Mouse (Mus musculus) hindbrain, embryonic 10.5 days (tissue): Measurements from ENCODE around the gene Hap1. TPM values are rescaled to one million over a fixed set of nuclear protein-coding genes. Genes with fewer than 3 reads are reported as not detected.
"Not testable (repeated sequence)": the region's sequence is repeated elsewhere in the genome, so short reads cannot be mapped to it uniquely, and the experiment has no call there.

Experiments
- DNase-seq: peaks from one replicate; pipeline ENCODE4 v3.0.0-alpha.2; 2017; ENCODE audit warnings: low spot score
- H3K27ac ChIP-seq: fragments of 300-500 bp; sonication (generic); 2 replicates; pipeline ENCODE4 v1.5.1; 2016; ENCODE audit warnings: mild to moderate bottlenecking, moderate library complexity
- H3K27me3 ChIP-seq: fragments of 300-500 bp; sonication (generic); 2 replicates; pipeline ENCODE4 v1.6.1; 2016; ENCODE audit warnings: mild to moderate bottlenecking; ENCODE audit not compliant: poor library complexity, insufficient read depth, severe bottlenecking
- H3K36me3 ChIP-seq: fragments of 300-500 bp; sonication (generic); 2 replicates; pipeline ENCODE4 v1.6.1; 2016; ENCODE audit warnings: mild to moderate bottlenecking, moderate library complexity
- H3K4me1 ChIP-seq: fragments of 300-500 bp; sonication (generic); replicated peaks from 2 replicates; pipeline ENCODE4 v1.6.1; 2016; ENCODE audit warnings: mild to moderate bottlenecking
- H3K4me3 ChIP-seq: fragments of 300-500 bp; sonication (generic); 2 replicates; pipeline ENCODE4 v1.5.1; 2016; ENCODE audit warnings: mild to moderate bottlenecking, moderate library complexity
- H3K9me3 ChIP-seq: fragments of 300-500 bp; sonication (generic); 2 replicates; pipeline ENCODE4 v1.6.1; 2016; ENCODE audit warnings: mild to moderate bottlenecking, moderate library complexity
- WGBS: fragments of 180-500 bp; shearing (Covaris S2); methylation state at CpG from one replicate; pipeline ENCODE4 v1.1.7; 2016; 5-methylcytosine and 5-hydroxymethylcytosine counted together
- polyA plus RNA-seq: library from polyadenylated mRNA; unstranded; fragments of >200 nt; fragmentation: Nextera tagmentation; extraction: Ambion mirVana; gene quantifications from 2 replicates; pipeline ENCODE4 v1.2.1, GENCODE M21; 2016

The Hap1 gene
- polyA plus RNA-seq, 1 experiment from 2014 or later: 37.7 TPM

DNA sequence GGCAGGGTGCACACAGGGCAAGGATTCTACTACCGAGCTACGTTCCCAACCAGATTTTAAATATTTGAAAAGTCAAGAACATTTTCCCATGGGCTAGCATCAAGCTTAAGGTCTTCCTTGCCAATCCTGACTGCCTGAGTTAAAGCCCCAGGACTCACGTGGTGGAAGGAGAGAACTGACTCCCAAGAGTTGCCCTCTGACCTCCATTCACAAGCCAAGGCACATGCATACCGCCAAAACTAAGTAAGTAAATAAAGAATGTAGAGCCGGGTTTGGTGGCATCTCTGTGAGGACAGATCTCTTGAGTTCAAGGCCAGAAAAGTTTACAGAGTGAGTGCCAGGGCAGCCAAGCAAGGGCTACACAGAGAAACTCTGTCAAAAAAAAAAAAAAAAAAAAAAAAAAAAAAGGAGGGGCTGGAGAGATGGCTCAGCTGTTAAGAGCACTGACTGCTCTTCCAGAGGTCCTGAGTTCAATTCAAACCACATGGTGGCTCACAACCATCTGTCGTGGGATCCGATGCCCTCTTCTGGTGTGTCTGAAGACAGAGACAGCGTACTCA lies 25.0 kb downstream of the Hap1 start:
- peaks cover 55% of the 10 kb centered on the region for H3K4me1 ChIP-seq

DNA sequence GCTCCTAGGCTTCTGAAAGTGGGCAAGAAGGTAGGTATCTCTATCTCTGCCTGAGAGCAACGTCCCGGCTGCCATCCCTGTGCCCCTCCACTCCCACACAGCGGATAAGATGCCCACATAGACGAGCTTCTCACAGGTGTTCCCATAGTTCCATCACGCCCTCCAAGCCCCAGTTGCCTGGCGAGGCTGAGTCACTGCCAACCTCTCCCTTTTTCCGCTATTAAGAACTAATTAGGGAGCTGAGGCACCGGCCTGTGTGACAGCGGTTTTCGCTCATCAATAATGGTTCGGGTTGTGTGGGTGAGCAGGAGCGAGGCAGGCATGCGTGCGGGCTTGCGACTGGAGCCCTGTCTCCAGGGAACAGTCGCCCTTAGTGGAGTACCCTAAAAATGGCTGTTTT lies 25.7 kb downstream of the Hap1 start:
- WGBS: 67% methylated on average over 16 of the region's 16 CpGs
- Histone ChIP-seq H3K4me3 (no peak overlapping the region), H3K9me3 (no peaks in the 10 kb centered on the region), H3K4me1 (peaks cover 52% of the 10 kb centered on the region), H3K36me3 (no peaks in the 10 kb centered on the region), H3K27me3 (no peaks in the 10 kb centered on the region), H3K27ac (no peak overlapping the region)
- no peak for DNase-seq

More for the DNA sequence above, 25.0 kb downstream of the Hap1 start:
- not testable (repeated sequence) for H3K36me3 ChIP-seq, H3K9me3 ChIP-seq, H3K27ac ChIP-seq, H3K4me3 ChIP-seq, H3K27me3 ChIP-seq, DNase-seq
- 58% methylated on average over 8 of the region's 8 CpGs for WGBS

GRCm38 (mm10) chr11:100327761-100328160 lies 28.2 kb downstream of the Hap1 start:
- WGBS: 86% methylated on average over 6 of the region's 6 CpGs
- Histone ChIP-seq H3K36me3 (peaks cover under 1% of the 10 kb centered on the region; the same call in 1 of the 2 replicates), H3K9me3 (no peaks in the 10 kb centered on the region), H3K27me3 (no peaks in the 10 kb centered on the region), H3K4me3 (no peak overlapping the region), H3K27ac (peak overlapping the region; percentile 50; the same call in 1 of the 2 replicates), H3K4me1 (peaks cover 36% of the 10 kb centered on the region)
- no peak for DNase-seq

DNA sequence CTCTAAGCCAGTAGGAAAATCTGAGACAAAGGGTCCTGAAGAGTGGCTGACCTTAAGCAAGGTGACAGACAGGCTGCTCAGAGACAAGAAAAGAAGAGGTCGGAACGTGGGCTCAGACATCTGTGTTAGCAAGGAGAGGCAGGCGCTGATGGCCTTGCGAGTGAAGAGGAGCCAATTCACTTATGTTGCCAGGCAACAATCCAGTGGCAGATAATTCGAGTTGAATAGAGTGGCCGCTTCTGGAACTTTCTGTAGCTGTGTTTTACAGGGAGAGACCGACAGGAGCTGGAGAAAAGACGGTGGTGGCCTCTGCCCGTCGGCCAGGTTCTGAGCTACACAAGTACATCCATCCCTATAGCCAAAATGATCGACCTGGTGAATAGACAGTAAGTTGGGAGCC lies 28.6 kb downstream of the Hap1 start:
- WGBS: 56% methylated on average over 11 of the region's 11 CpGs
- peak; percentile 23 for DNase-seq
- peak overlapping the region; percentile 50; the same call in 1 of the 2 replicates for H3K27ac ChIP-seq
- H3K36me3 ChIP-seq: peaks cover 5% of the 10 kb centered on the region
- H3K4me1 ChIP-seq: peaks cover 32% of the 10 kb centered on the region
- H3K27me3 ChIP-seq: no peaks in the 10 kb centered on the region
- no peaks in the 10 kb centered on the region for H3K9me3 ChIP-seq
- no peak overlapping the region for H3K4me3 ChIP-seq

DNA sequence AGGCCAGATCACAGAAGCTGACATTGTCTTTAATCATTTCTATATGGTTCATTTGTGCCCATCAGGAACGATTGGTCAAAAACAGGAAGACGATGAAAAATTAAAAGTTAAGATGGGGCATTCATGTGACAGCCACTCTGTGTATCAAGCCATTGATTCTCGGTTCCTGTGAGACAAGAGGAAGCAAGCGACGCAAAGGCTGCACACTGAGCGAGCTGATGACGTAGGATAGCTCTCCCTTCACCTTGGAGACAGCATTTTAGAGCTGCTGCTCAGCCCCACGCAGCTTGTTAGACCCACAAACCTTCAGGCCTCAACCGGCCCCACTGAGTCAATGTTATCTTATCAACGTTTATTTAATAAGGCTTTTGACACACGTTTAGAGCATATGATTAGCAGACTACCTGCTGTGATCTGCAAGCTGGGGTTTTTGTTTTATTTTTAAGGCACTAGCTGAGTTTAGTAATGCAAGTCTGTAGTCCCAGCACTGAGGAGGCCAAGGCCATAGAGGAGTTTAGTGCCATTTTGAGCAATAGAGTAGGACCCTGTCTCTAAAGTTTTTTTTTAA lies 30.8 kb downstream of the Hap1 start:
- WGBS: 70% methylated on average over 11 of the region's 11 CpGs
- Histone ChIP-seq H3K9me3 (no peaks in the 10 kb centered on the region), H3K27ac (no peak overlapping the region), H3K4me1 (peaks cover 24% of the 10 kb centered on the region), H3K4me3 (no peak overlapping the region), H3K27me3 (no peaks in the 10 kb centered on the region), H3K36me3 (peaks cover 25% of the 10 kb centered on the region)
- DNase-seq: no peak

DNA sequence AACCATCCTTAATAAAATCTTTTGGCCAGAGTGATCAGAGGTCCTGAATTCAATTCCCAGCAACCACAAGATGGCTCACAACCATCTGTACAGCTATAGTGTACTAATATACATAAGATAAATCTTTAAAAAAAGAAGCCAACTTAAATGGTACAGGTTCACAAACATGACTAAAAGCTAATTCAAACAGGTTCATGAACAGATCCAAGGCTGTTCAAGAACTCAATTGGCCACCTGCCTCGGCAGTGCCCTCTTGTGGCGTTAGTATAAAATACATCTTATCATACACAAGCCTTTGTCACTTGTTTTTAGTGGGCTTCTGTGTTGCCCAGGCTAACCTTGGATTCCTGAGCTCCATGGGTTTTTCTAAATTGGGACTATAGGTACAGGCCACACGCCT lies 32.4 kb downstream of the Hap1 start:
- peaks cover 25% of the 10 kb centered on the region for H3K36me3 ChIP-seq
- 16% methylated on average over 3 of the region's 3 CpGs for WGBS
- no peaks in the 10 kb centered on the region for H3K27me3 ChIP-seq
- H3K4me1 ChIP-seq: peaks cover 24% of the 10 kb centered on the region
- no peak overlapping the region for H3K4me3 ChIP-seq
- DNase-seq: peak; percentile 52
- H3K9me3 ChIP-seq: no peaks in the 10 kb centered on the region
- H3K27ac ChIP-seq: no peak overlapping the region

- no peak overlapping the region for H3K4me3 ChIP-seq
- no peaks in the 10 kb centered on the region for H3K9me3 ChIP-seq
- 67% methylated on average over 3 of the region's 3 CpGs for WGBS
- DNase-seq: no peak
- H3K4me1 ChIP-seq: peaks cover 22% of the 10 kb centered on the region
- peaks cover 25% of the 10 kb centered on the region for H3K36me3 ChIP-seq
- no peaks in the 10 kb centered on the region for H3K27me3 ChIP-seq
- no peak overlapping the region for H3K27ac ChIP-seq
Measured at GRCm38 (mm10) chr11:100322591-100323258, 33.2 kb downstream of the Hap1 start.

DNA sequence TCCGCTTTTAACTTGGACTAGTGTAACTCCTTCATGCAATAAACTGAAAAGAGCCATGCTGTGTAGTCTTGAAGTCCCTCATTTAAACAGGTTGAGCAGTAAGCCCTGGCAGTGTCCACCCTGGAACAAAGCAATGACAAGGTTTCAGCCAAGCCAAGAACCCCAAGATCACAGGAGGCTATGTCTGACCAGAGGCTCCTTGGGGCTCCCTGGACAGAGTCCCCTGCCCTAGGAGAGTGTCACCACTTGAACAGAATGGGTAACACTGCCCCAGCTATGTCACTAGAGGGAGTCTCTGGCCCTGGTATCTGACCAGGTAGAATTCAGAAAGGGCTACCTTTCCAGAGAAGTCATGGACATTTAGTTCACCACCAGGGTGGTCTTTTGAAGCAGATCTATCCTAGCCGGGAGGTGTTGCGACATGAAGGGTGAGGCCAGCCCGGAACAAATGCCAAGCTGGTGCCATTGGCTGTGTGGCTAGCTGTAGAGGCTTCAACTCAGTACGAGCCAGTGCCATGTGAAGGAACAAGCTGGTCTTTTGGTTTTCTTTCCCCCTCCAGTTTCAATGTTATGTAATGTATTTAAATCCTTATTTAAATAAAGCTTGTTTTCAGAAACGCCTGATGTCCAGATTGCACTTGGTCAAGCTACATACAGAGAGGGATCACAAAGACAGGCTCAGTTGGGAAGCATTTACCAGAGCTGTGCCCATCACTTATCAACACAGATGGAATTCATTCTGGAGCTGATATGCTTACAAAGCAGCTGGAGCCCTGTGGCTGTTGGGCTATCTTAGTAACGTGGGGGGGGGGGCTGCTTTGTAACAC lies 34.2 kb downstream of the Hap1 start:
- not testable (repeated sequence) for H3K27me3 ChIP-seq, H3K4me3 ChIP-seq, DNase-seq, H3K9me3 ChIP-seq, H3K27ac ChIP-seq
- Histone ChIP-seq H3K36me3 (peaks cover 25% of the 10 kb centered on the region), H3K4me1 (peaks cover 12% of the 10 kb centered on the region)
- 86% methylated on average over 7 of the region's 7 CpGs for WGBS

DNA sequence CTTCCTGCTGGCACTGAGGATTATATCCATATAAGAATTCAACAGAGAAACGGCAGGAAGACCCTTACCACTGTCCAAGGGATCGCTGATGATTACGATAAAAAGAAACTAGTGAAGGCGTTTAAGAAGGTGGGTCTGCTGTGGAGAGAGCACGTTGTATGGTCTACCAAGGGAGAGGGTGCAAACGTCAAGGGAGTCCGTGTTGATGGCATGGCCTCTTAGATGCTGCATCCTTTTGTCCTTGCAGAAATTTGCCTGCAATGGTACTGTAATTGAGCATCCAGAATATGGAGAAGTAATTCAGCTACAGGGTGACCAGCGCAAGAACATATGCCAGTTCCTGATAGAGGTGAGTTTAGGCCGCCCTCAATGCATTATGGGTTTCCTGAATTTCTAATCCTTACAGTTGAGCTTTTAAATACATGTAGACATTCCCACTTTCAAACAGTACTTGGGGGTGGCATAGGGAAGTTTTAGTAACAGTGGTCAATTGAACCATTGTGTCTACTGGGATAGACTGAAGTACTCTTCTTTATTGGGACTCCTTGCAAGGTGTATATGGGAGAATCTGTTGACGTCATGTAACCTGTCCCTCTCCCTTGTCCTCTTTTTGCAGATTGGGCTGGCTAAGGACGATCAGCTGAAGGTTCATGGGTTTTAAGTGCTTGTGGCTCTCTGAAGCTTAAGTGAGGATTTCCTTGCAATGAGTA lies 35.1 kb downstream of the Hap1 start:
- DNase-seq, H3K9me3 ChIP-seq, H3K27me3 ChIP-seq: not testable (repeated sequence)
- H3K4me1 ChIP-seq: peaks cover 11% of the 10 kb centered on the region
- peak overlapping the region; percentile 100 for H3K27ac ChIP-seq
- peaks cover 25% of the 10 kb centered on the region for H3K36me3 ChIP-seq
- peak overlapping the region; percentile 93 for H3K4me3 ChIP-seq
- 21% methylated on average over 11 of the region's 11 CpGs for WGBS

DNA sequence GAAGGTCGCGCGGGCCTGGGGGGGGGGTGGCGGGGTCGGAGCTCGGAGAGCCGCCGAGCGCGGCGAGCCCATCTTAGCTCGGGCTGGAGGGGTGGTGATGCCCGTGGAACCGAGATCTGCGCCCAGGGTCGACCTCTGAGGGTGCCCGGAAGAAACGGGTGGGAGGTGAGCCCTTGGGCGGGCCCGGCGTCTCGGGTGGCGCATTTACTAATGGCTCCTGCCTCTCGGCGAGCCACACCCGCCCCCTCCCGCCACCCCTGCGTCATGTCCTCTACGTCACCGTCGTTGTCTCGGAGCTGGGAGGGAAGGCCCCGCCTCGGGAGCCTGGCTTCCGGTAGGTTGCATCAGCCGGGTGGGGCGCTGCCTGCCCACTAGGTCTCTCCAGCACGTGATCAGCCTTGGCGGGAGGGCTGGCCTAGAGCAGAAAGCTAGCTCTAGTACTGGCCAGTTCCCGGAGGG lies 35.7 kb downstream of the Hap1 start:
- Histone ChIP-seq H3K27me3 (no peaks in the 10 kb centered on the region), H3K4me3 (peak overlapping the region; percentile 93), H3K4me1 (peaks cover 17% of the 10 kb centered on the region), H3K36me3 (peaks cover 25% of the 10 kb centered on the region), H3K9me3 (no peaks in the 10 kb centered on the region), H3K27ac (peak overlapping the region; percentile 100)
- under 1% methylated on average over 40 of the region's 40 CpGs for WGBS
- peak; percentile 98 for DNase-seq

DNA sequence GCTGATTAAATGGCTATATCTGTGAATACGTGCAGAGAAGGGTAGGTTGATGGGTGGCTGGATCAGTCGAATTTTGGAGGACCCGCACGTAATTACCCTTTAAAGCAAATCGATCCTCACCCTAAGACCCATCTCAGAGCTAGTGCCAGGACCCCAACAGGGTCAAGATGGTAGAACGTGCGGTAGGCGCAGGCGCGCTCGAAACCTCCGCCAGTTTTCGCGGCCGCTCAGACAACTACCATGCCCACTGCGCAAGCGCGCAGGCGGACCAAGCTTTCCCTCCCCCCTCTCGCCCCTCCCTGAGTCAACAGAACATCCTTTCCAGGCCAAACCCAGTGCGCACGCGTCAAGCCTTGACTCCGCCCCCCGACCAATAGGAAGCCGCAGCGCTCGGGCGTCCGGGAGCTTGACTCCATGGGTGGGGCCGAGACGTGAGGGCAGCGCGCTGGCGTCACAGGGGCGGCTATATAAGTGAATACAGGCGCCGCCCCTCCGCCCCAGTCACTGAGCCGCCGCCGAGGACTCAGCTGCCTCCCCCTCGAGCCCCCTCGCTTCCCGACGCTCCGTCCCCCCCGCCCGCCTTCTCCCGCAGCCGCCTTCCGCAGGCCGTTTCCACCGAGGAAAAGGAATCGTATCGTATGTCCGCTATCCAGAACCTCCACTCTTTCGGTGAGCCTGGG lies 36.3 kb downstream of the Hap1 start, which contains the start of gene Eif1:
Gene Eif1 (plus strand): TSS at position 394 of the 680 bp plus-strand sequence.
- DNase-seq: peak; percentile 100
- H3K4me3 ChIP-seq: peak within 1 kb of the TSS; percentile 93
- no peaks in the 10 kb centered on the region for H3K27me3 ChIP-seq
- no peaks in the 10 kb centered on the region for H3K9me3 ChIP-seq
- WGBS: under 1% methylated on average over 58 of the region's 58 CpGs
- peaks cover 19% of the 10 kb centered on the region for H3K4me1 ChIP-seq
- H3K27ac ChIP-seq: peak within 1 kb of the TSS; percentile 100
- peaks cover 25% of the 10 kb centered on the region for H3K36me3 ChIP-seq
